Mouse (Mus musculus) cerebellum, adult 11-12 months (tissue): ENCODE measurements around the gene Cntnap2.

Experiments
- DNase-seq: peaks from one replicate; pipeline ENCODE4 v3.0.0; 2022

Gene Cntnap2

DNA sequence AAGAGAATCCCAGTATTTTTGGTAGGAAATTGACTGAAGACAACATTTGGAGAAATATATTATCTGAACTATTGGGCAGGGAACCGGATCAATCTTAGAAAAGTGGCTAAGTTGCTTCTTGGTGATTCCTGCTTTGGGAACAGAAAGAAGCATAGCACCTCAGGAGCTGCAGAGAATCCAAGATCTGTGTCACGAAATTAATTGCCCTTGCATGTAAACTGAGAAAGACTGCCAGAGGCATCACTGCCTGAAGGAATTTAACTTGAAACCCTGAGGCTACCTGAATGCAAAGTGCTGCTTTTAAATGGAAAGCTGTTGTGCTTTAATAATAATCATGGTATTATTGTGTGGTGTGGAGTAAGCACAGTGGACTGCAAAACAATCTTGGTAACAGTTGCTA lies 286.2 kb downstream of the Cntnap2 start:
- DNase-seq: no peak

DNA sequence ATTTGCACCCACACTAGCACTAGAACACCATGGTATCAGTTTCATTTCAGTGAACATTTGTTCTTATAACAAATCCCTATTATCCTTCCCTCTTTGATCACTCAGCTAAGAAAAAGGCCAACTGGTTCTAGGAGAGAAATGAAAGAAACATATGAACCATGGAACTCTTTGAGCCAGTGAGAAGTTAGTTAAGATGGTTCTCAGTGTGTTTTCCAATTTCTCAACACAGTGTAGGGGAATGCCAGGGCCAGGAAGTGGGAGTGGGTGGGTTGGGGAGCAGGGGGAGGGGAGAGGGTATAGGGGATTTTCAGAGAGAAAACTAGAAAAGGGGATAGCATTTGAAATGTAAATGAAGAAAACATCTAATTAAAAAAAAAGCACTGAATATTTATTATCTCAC lies 286.8 kb downstream of the Cntnap2 start:
- DNase-seq: no peak

DNA sequence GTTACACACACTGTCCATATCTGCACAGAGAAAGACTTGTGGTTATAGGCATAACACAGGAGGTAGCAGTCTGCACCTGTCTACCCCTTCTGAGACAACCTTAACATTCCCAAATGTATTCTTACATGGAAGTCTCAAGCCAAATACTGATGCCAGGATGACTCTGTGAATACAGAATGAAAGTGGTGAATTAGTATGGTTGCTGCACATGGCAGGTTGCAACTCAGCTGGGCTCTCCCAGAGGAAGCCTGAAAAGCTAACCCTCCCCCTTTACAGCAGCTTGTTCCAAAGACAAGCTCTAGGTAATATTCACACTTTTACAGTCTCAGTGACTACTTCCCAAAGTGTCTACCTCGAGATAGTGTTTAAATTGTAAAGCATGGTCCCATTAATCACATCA lies 307.3 kb downstream of the Cntnap2 start:
- peak; percentile 23 for DNase-seq

DNA sequence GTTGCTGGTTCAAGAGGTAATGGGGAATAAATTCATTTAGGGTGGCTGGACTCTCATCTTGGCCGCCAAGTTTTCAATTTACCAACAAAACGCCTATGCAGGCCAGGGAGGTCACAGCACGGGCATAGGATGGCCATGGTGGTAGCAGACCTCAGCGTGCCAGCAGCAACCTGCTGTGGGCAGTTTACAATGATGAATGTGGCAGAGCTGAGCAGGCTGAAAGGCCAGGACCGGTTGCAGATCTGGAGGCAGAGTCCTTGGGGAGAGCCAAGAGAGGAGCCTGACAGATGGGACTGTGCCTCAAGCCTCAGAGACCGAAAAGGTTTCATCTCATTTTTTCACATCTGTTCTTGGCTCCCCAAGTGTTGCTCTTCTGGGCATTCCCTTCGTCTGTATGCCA lies 322.0 kb downstream of the Cntnap2 start:
- DNase-seq: peak; percentile 67

DNA sequence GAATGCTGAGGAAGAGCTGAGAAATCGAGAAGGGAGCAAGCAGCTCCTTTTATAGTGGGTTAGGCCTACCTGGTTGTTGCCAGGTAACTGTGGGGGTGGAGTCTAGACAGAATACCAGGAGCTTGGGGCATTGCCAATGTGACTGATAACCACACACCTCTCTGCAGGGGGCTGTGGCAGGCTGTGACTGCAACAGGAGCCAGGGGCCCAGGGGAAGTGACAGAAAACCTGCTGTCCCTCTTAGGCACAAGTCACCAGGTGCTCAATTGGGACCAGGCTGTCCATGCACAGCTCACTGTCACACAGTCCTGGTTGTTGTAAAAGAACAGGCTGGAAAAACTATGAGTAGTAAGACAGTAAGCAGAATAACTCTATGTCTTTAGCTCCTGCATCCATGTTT lies 329.9 kb downstream of the Cntnap2 start:
- DNase-seq: peak; percentile 31

DNA sequence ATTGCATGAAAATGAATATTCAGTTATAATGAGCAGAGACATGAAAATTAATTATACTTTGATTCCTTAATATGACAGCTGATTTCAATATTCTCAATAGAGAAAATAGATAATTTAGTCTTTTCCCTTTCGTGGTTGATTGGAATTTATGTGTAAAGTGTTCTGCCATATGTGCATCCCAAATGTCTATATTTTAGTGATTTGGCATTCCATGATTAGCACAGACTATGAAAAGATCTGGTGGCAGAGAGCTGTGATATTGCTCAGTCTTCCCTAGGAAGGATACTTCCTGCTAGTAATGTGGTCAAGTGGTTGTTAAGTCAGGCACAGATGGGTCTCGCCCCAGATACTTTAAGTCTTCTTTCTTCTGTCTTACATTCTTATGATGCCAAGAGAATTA lies 354.5 kb downstream of the Cntnap2 start:
- no peak for DNase-seq

DNA sequence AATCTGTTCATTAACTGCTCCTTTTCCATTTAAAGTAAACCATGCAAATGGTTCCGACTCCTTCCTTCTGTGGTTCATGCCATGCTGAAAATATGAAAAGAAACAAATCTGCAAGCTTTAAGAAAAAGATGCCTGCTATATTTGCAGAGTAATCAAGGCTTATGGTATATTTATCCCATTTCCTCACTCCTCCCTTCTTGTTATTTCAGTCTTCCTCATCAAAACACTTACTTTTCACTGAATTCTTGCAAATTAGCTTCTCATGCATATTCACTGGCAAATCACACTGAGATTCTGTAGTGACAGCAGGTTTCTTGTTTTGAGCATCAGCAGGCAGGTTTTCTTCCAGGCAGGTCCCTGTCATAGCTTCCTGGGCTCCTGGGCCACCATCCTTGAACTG lies 396.3 kb downstream of the Cntnap2 start:
- DNase-seq: no peak

DNA sequence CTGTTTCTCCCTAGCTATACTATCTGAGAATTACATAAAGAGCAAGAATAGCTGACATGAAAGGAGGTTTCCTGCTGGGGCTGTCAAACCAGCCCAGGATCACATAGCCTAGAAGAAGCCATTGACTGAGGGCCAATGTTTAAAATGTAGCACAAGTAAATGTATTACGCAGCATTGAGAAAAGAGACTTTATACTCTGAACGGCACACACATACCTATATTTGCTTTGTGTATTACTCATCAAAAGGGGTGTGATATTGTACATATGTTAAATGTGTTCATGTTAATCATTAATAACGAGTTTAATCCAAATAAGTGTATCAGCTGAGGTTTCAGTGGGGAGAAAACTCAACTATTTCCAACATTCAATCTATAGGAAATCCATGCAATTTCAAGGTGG lies 459.1 kb downstream of the Cntnap2 start:
- no peak for DNase-seq

DNA sequence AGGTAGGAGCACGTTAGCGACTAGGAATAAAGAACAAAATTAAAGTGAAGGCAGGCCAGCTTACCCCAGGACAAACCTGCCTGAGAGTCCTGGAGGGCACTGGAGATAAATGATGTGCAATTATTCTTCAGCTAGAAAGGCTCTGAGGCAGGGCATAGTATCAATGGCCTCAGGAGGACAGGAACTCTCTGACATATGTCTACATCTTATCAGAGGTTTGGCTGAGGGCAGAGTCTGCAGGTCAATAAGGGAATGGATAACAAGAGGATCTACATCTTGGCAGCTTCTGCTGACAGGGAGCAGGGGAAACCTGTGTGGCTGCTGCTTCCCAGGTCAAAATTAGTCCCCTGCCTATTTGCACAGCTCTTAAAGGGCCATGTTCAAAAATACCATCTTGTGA lies 477.8 kb downstream of the Cntnap2 start:
- no peak for DNase-seq

DNA sequence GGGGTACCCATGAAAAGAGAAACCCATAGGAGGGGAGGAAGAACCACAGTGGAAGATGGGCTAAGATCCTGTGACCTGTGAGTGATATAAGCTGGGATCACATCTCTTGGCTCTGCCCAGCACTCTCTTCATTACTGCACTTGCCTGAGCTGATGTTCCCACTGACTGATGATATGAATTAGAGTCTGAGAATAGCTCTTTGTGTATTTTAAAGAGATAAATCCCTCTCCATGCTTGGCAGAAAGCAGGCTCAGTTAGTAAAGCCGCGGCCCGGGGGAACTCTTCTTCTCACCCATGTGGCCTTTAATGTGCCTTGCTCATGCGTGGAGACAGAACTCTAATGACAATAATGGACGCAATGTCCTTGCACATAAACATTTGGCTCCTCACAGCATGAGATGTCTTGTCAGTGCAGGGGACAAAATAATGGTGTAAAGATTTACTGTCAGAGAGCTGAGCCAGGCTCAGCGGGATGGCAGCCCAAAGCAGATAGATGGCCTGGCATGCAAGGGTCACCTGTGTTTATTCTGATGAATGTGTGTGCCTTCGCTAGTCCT lies 485.2 kb downstream of the Cntnap2 start:
- peak; percentile 25 for DNase-seq

DNA sequence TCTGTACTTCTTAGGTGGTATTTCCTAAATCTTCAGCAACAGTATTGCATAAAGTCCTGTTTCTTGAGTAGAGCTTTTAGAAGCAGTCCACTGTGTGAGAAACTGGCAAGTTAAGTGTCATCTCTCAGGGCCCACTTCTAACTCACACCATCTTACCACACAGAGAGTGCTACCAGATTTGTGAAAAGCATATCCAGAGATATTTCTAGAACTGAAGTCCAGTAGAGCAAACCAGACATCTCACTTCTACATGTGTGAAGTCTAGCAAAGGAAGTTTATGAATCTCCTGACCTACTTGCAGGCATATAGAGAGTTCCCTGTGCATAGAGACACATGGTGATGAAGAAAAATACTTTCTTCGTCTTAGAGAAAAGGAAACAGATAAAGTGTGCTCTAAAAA lies 500.6 kb downstream of the Cntnap2 start:
- DNase-seq: no peak

DNA sequence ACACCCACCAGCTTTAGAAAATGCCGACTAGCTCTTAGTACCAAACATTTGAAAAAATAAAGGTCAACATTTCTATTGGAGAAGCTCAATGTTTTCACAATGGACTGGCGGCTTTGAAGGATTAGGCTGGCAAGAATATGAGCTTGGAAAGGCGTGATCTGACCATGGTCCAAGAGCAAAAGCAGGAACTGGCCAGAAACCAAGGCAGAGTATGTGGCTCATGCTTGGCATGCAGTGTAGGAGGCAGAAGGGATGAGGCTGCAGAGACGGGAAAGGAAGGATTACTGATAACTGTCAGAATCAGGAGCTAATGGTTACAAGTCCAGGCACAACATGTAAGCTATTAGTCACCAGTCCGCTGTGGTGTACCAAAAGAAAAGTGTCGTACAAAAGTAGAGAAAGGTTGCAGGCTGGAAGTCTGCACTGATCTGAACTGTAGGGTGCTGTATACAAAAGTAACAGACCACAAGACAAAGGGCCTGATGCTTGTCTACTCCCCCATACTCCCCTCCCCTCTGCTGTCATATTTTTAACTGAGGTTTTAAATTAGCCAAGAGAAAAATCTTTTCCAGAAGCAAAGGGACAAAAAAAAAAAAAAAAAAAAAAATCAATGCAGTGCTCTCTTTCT lies 525.4 kb downstream of the Cntnap2 start:
- peak; percentile 76 for DNase-seq

DNA sequence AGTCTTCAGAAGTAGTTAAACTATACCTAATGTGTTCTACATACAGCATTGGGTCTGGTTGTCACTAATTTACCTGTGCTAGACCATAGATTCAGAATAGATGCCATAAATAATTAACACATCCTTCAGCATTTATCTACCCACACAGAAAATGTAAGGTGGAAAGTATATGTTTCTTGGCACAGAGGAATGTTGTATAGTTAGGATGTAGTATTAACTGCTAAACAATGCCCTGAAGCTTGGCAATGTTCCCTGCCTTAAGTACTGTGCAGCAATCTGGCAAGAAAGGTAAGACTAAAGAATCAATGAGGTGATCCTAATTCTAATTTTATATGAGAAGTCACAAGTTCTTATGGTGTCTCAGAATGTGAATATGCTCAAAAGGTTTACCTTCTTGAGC lies 529.9 kb downstream of the Cntnap2 start:
- DNase-seq: no peak

DNA sequence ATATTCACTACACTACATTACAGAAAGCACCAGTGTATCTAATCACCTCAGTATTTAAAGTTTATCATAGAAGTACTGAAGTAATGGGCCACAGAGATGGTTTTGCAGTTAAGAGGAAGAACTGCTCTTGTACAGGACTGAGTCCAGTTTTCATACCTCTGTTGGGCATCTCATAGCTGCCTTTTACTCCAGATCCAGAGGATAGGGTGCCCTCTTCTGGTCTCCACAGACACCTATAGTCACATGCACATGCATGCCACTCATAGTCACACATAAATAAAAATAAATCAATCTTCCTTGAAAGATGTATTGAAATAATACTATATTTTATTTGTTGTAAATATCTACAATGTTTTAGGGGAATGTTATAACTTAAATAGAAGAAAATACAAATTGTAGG lies 587.9 kb downstream of the Cntnap2 start:
- no peak for DNase-seq

DNA sequence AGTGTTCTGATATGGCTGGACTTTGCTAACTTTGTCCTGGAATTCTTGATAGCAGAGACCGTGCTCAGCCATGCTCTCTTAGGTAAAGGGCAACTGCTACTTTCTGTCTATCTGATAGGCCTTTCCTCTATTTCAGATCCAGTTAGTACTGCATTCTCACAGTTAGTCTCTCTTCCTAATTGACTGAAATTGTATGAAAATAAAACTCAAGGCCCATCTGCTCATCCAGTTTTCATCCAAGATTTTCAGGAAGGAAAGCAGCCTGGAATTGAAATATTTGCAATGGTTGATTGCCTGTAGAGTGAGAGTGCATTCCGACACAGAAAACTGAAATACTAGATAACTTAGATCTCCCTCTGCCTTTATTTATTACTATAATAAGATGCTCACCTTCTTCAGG lies 589.3 kb downstream of the Cntnap2 start:
- DNase-seq: no peak

DNA sequence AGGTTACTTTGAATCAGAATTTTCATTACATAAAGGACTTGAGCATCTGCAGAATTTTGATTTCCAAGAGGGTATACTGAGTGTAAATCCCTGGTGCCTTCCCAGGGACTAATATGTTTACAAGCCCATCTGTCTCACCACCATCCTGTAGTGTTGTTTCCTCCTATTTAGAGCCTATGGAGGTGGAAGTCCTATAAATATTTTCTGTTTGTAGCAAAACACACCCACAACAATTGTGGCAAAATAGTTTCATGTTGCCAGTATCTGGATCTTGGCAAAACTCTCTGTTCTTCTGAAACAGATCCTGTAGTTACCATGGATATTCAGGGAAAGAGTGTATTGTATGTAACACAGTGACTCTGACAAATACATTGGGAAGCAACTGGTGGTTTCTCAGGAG lies 641.1 kb downstream of the Cntnap2 start:
- no peak for DNase-seq

DNA sequence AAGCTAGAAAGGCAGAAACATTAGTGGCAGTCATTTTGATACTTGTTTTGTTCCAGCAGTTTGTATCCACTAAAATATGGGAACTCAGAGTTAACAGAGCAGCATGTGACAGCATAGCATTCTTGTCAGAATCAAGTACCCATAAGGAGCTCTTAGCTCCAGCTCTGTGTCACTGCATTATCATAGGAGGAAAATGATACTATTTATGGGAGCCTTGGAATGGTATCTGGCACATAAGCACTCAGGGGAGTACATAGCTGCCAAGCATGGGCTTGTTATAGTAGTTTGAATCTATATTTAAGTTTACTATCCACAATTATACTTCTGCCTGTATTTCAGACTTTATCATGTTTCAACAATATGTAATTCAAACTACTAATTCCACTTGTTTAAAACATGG lies 732.5 kb downstream of the Cntnap2 start:
- DNase-seq: no peak

DNA sequence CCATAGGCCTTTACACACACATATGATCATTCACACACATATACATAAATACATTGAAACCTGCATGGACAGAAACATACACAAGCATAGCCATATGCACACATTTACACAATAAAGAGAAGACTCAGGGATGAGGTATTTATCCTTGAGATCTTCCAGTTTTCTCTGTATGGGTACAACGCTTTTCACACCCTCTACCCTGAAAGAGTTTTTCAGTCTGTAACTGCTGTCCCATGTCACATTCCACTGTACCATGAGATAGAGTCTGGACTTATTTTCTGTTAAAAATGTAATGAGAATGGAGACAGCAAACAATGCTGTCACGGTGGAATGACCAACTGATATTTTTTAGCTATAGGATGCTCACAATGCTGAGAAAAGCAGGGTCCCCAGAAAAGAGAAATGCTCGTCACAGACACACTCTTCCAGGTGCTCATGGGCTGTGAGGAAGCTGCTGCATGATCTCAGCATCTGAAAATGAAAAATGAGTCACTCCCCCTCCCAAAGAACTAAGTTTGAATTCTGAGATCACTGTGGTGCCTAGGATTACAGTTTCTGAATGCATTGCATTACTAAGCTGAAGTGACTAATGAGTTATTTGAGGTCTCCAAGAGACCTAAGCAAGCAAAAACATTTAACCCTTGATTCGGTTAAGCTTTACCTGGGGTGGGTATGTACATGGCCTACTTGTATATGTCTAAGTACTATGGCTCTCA lies 782.6 kb downstream of the Cntnap2 start:
- DNase-seq: no peak

DNA sequence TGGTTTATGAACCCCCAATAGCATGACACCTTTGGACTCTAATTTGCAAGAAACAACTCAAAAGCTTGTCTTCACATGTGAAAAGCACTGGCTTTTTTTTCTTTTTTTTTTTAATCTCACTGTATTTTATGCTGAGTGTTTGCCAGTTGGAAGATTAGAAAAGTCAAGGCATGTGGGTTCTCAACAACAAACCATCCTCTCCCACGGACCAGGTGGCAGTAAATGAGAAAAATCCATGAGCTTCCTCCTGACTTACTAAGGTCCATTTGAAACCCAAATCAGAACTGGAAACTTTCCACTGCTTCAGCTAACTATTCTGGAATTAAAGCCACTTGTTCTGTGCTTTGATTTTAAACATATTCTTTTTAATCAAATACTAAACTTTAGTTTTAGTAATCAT lies 784.6 kb downstream of the Cntnap2 start:
- no peak for DNase-seq

DNA sequence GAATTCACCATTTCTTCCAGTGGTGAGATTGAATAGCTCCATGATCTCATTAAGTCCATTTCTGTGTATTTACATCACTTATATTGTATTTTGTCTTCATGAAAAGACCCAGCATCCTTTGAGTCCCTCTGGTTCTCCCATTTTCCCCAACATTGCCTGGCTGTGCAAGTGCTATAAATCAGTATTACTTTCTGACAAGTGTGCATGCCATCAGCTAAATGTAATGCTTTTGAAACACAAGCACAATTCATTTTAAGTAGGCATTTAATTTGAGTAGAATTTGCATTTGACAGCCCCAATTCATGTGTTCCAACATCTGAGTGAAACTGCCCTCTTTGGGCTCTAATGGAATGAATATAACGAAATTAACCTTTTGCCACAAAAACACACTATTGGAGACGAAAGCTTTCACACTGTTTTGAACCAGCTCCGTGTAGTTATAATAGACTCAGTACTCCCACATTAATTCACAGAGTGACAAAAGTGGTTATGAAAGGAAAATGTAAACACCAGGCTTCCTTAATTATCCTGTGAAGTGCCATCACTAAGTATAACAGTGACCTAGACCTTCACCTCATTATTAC lies 812.3 kb downstream of the Cntnap2 start:
- no peak for DNase-seq

DNA sequence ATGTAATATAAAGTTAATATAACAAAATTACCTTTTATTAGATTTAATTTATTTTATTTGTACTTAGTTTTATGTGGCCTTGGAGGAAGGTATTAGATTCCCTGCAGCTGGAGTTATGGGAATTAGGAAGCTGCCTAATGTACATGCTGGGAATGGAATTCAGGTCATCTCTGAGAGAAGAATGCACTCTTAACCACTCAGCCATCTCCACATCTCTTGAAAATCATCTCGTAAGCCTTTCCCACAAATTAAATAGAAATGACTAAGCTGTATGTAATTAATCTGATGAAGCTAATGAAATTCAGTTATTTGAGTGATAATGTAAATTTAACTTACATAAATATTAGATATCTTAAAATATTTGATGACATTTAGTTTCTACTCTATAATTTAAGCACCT lies 826.3 kb downstream of the Cntnap2 start:
- no peak for DNase-seq

DNA sequence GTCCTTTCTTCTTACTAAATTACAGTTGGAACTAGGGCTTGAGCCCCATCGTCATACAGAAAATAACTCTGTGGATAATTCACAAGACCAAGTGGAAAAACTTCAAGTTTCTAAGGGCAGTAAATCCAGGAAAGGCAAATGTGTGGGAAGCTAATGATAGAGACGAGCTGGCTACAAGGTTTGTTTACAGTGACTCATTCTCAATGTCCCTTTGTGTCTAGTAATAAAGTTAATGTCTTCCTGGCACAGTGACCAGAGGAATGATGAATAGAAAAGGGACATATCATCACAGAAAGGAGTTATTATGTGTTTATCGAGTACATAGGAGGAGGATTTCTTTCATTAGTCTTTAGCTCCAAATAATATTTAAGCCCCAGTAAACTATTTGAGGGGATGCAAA lies 828.7 kb downstream of the Cntnap2 start:
- no peak for DNase-seq

DNA sequence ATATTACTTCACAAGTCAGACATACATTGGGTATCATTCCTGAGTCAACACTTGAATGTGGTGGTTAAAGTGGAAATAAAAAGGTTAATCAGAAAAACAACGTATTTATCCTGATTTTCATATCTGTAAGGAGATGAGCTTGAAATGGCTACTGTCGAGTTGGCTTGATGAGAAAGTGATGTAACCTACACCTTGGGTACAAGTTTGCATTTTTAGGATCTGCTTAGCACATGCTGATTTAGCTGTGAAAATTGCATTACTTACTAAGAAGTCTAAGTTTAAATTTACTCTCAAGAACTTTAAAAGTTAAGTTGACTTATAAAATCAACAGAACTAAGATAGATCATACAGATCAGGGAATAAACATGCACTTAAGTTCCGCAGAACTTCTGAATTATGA lies 879.1 kb downstream of the Cntnap2 start:
- DNase-seq: no peak

DNA sequence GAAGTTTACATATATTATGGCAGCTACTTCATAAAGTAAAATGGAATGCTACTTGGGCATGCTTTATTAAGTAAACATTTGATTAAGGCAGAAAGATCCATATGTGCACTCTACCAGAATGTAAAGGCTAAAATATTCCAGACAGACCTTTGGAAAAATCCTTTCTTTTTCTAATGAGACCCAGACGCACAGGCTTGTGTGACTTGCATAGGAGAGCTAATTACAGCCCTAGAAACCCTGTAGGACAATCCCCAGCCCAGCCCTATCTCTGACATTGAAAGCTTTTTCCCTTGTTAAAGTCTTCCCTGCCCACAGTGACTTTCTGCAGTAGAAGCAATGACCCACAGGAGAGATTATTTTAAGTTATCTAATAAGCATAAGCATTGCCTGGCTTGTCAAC lies 879.6 kb downstream of the Cntnap2 start:
- DNase-seq: no peak
